Mouse (Mus musculus) midbrain, postnatal 0 days (tissue): Measurements from ENCODE around the gene Ubr1. TPM values are rescaled to one million over a fixed set of nuclear protein-coding genes. Genes with fewer than 3 reads are reported as not detected.

Experiments
- ATAC-seq: fragments of 200-750 bp; cut with Nextera tagmentation; 2 replicates; pipeline ENCODE4 v1.8.0; 2017; ENCODE audit warnings: moderate number of reproducible peaks, mild to moderate bottlenecking, moderate TSS enrichment, moderate library complexity; ENCODE audit not compliant: low FRiP score
- DNase-seq: peaks from one replicate; pipeline ENCODE4 v3.0.0-alpha.2; 2015; ENCODE audit warnings: low spot score
- H3K27ac ChIP-seq: fragments of 300-500 bp; sonication (generic); 2 replicates; pipeline ENCODE4 v1.5.1; 2014; ENCODE audit warnings: low read depth, mild to moderate bottlenecking, low read length, mixed read lengths
- H3K27me3 ChIP-seq: fragments of 300-500 bp; sonication (generic); 2 replicates; pipeline ENCODE4 v1.6.1; 2014; ENCODE audit warnings: low read length, control low read depth, mixed read lengths; ENCODE audit not compliant: insufficient read depth
- H3K36me3 ChIP-seq: fragments of 300-500 bp; sonication (generic); 2 replicates; pipeline ENCODE4 v1.6.1; 2014; ENCODE audit warnings: low read length, control low read depth, mixed read lengths; ENCODE audit not compliant: insufficient read depth
- H3K4me1 ChIP-seq: fragments of 300-500 bp; sonication (generic); 2 replicates; pipeline ENCODE4 v1.6.1; 2014; ENCODE audit warnings: mild to moderate bottlenecking, control low read depth, antibody characterized with exemption, low read length, mixed read lengths; ENCODE audit not compliant: insufficient read depth
- H3K4me2 ChIP-seq: fragments of 300-500 bp; sonication (generic); 2 replicates; pipeline ENCODE4 v1.6.1; 2014; ENCODE audit warnings: low read depth, mild to moderate bottlenecking, low read length, mixed read lengths; ENCODE audit not compliant: poor library complexity, severe bottlenecking
- H3K4me3 ChIP-seq: fragments of 300-500 bp; sonication (generic); 2 replicates; pipeline ENCODE4 v1.5.1; 2014; ENCODE audit warnings: low read depth, mild to moderate bottlenecking, low read length, moderate library complexity
- H3K9ac ChIP-seq: fragments of 300-500 bp; sonication (generic); replicated peaks from 2 replicates; pipeline ENCODE4 v1.6.1; 2014; ENCODE audit warnings: mild to moderate bottlenecking, low read length, moderate library complexity, mixed read lengths; ENCODE audit not compliant: poor library complexity, severe bottlenecking
- H3K9me3 ChIP-seq: fragments of 300-500 bp; sonication (generic); 2 replicates; pipeline ENCODE4 v1.6.1; 2016; ENCODE audit warnings: low read length, control low read depth
- CTCF ChIP-seq: IDR thresholded peaks from 2 replicates; pipeline ENCODE4 v1.5.1; 2016; ENCODE audit warnings: antibody characterized with exemption, mild to moderate bottlenecking
- WGBS: fragments of 180-500 bp; shearing (Covaris S2); extraction: QIAGEN DNeasy Blood & Tissue Kit; methylation state at CpG from one replicate; pipeline ENCODE4 v1.1.7; 2014; 5-methylcytosine and 5-hydroxymethylcytosine counted together
- polyA plus RNA-seq: library from polyadenylated mRNA; unstranded; fragments of >200 nt; fragmentation: Nextera tagmentation; extraction: Ambion mirVana; gene quantifications from 2 replicates; pipeline ENCODE4 v1.2.1, GENCODE M21; 2015
- total RNA-seq: library from RNA; depleted of rRNA; stranded (reverse); fragments of >200 nt; gene quantifications from 2 replicates; pipeline ENCODE4 v1.2.3, GENCODE M21; 2014; rRNA removed

Gene Ubr1
- total RNA-seq (31.0 and 34.0 TPM in 2 replicates), polyA plus RNA-seq (24.5 and 28.0 TPM in 2 replicates)

DNA sequence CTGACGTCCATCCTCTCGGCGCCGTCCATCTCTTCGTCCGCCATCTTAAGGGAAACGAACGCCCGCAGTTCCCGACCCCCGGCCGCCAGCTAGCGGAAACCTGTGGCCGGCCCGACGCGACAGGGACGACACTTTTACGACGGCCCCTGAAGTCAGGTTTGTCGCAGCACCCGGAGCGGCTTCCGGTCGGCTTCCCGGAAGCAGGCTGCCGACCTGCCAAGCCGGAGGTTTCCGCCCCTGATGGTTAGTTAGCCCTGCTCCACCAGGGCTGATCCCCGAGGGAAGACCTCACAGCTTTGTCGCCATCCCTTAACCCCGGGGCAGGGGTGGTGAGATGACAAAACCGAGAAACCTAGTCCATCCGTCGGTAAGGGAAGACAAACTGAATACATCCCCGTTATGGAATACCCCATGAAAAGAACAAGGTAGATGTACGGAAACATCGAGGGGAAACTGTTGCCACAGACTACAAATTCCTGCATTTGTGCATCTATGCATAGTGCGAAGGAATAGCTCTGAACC lies at the start of gene Ubr1:
Gene Ubr1, minus strand, starts transcription at position 157 of the 522 bp plus-strand sequence.
- ATAC-seq (peak; percentile 93), DNase-seq (peak; percentile 95)
- no peaks in the 10 kb centered on the region for H3K27me3 ChIP-seq
- H3K36me3 ChIP-seq: no peaks in the 10 kb centered on the region
- peak within 1 kb of the TSS; percentile 74 for H3K4me3 ChIP-seq
- TF ChIP-seq CTCF: peak; percentile 30
- WGBS: 1% methylated on average over 39 of the region's 39 CpGs
- H3K27ac ChIP-seq: peak within 1 kb of the TSS; percentile 86
- peak within 1 kb of the TSS; percentile 76 for H3K4me2 ChIP-seq
- peaks cover 7% of the 10 kb centered on the region; the same call in 1 of the 2 replicates for H3K4me1 ChIP-seq
- peak within 1 kb of the TSS; percentile 90 for H3K9ac ChIP-seq
- H3K9me3 ChIP-seq: no peaks in the 10 kb centered on the region

DNA sequence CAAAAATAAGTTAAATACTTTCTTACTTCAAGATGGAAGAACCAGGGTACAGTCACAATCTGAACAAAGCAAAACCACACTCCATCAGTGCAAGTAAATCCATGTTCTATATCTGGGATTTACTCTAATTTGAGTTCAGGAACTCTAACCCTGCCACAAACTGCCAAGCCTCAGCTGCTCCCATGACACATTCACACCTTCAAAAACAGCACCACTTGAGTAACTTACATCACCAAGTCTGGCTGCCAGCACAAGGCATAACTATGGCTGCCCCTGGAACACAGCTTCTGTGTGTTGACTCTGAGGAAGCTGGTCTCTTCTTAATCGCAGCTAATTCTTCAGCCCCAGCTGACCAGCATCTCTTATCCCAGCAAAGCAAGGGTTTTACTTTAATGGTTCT lies 46.6 kb upstream of the Ubr1 start:
- WGBS: 100% methylated on average over 1 of the region's 1 CpGs
- Histone ChIP-seq H3K9ac (no peak overlapping the region), H3K4me1 (no peaks in the 10 kb centered on the region), H3K4me3 (no peak overlapping the region), H3K36me3 (peaks cover 23% of the 10 kb centered on the region), H3K9me3 (no peaks in the 10 kb centered on the region), H3K4me2 (no peak overlapping the region), H3K27ac (no peak overlapping the region), H3K27me3 (no peaks in the 10 kb centered on the region)
- ATAC-seq (no peak), DNase-seq (no peak)
- no peak for TF ChIP-seq CTCF

DNA sequence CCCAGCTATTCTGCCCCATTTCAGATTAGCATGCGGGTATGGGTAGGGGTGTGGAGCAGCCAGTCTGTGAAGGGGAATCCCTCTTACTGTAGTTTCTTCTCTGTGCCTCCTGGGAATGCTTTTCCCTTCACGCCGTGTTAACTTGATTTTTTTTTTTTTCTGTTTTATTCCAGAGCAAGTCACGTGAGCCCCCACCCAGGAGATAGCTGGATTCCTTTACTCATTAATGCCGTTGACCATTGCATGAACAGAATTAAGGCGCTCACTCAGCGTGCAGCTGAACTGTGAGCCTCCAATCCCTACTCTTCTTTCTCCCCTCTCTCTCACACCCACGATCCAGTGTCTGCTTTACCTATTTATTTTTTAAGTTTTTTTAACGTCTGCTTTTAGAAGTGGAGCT lies 45.7 kb upstream of the Ubr1 start:
- 87% methylated on average over 9 of the region's 9 CpGs for WGBS
- Histone ChIP-seq H3K4me2 (no peak overlapping the region), H3K27me3 (no peaks in the 10 kb centered on the region), H3K9ac (no peak overlapping the region), H3K4me1 (no peaks in the 10 kb centered on the region), H3K27ac (no peak overlapping the region), H3K9me3 (no peaks in the 10 kb centered on the region), H3K4me3 (no peak overlapping the region), H3K36me3 (peaks cover 23% of the 10 kb centered on the region)
- no peak for ATAC-seq
- no peak for DNase-seq
- TF ChIP-seq CTCF: no peak

DNA sequence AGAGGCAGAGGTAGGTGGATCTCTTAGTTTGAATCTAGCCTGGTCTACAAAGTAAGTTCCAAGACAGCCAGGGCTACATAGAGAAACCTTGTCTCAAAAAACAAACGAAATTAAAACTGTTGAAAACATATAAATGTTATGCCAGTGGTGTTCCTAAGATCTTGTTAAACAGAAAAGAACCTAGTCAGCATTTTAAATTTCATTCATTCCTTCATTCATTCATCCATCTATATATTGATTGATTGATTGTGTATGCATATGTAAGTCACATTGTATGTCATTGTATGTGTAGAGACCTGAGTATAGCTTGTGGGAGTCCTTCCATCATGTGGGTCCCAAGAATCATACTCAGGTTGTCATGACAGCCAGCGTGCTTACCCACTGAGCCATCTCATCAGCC lies 45.0 kb upstream of the Ubr1 start:
- DNase-seq: no peak
- TF ChIP-seq CTCF: no peak
- Histone ChIP-seq H3K9me3 (no peaks in the 10 kb centered on the region), H3K4me3 (no peak overlapping the region), H3K4me2 (no peak overlapping the region), H3K36me3 (peaks cover 23% of the 10 kb centered on the region), H3K27ac (no peak overlapping the region), H3K4me1 (no peaks in the 10 kb centered on the region), H3K27me3 (no peaks in the 10 kb centered on the region), H3K9ac (no peak overlapping the region)
- no peak for ATAC-seq
- 80% methylated on average over 2 of the region's 2 CpGs for WGBS

DNA sequence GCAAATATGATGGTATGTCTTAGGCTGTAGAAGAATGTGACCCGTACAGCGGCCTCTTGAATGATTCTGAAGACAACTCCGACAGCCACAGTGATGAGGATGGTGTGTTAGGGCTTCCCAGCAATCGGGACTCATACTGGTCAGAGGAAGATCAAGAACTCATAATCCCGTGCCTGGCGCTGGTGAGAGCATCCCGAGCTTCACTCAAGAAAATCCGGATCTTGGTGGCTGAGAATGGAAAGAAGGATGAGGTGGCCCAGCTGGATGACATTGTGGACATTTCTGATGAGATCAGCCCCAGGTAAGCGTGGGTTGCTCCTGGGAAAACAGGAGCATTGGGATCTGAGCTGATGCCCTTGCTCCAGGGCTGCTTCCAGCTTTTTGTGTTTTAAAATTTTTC lies 42.2 kb upstream of the Ubr1 start:
- H3K27ac ChIP-seq: no peak overlapping the region
- TF ChIP-seq CTCF: no peak
- DNase-seq (no peak), ATAC-seq (no peak)
- H3K9ac ChIP-seq: no peak overlapping the region
- H3K4me2 ChIP-seq: no peak overlapping the region
- H3K4me3 ChIP-seq: no peak overlapping the region
- no peaks in the 10 kb centered on the region for H3K27me3 ChIP-seq
- no peaks in the 10 kb centered on the region for H3K9me3 ChIP-seq
- H3K4me1 ChIP-seq: peaks cover 7% of the 10 kb centered on the region; the same call in 1 of the 2 replicates
- H3K36me3 ChIP-seq: peaks cover 20% of the 10 kb centered on the region
- WGBS: 93% methylated on average over 9 of the region's 9 CpGs

DNA sequence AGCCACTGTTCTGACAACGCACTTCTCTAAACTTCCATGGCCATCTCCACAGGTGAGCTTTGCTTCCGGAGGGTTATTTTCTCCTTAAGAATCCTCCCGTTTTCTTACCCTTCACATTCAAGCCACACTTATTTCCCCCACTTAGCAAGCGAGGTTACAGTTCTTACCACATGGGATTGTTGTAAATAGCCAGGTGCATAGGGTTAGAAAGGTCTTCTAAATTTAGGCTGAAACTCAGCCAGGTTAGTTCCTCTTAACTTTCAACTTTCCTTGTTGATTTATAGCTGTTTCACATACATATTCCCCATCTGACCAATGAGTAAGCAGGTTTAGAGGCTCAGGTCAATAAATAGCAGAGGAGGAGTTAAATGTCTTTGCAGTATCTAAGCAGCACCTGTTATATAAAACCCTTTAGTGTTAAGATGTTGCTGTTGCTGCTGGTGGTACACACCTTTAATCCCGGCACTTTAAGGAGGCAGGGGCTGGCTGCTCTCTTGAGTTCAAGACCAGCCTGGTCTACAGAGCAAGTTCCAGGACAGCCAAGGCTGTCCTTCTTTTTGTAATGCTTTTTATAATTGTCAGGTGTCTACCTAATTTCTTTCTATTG lies 38.7 kb upstream of the Ubr1 start:
- H3K4me2 ChIP-seq: peak overlapping the region; percentile 79
- H3K4me3 ChIP-seq: peak overlapping the region; percentile 85
- no peaks in the 10 kb centered on the region for H3K9me3 ChIP-seq
- TF ChIP-seq CTCF: no peak
- peaks cover 5% of the 10 kb centered on the region; the same call in 1 of the 2 replicates for H3K36me3 ChIP-seq
- H3K4me1 ChIP-seq: peaks cover 7% of the 10 kb centered on the region; the same call in 1 of the 2 replicates
- DNase-seq: no peak
- ATAC-seq: no peak
- no peak overlapping the region for H3K27ac ChIP-seq
- H3K27me3 ChIP-seq: no peaks in the 10 kb centered on the region
- peak overlapping the region; percentile 64; the same call in 1 of the 2 replicates for H3K9ac ChIP-seq
- 24% methylated on average over 5 of the region's 5 CpGs for WGBS
